Mouse (Mus musculus) hindbrain, embryonic 14.5 days (tissue): ENCODE measurements around the gene Fam207a. TPM values are rescaled to one million over a fixed set of nuclear protein-coding genes. Genes with fewer than 3 reads are reported as not detected.

Experiments
- ATAC-seq: fragments of 200-750 bp; cut with Nextera tagmentation; 2 replicates; pipeline ENCODE4 v1.8.0; 2017; ENCODE audit warnings: moderate number of reproducible peaks, mild to moderate bottlenecking, moderate TSS enrichment, moderate library complexity; ENCODE audit not compliant: low FRiP score
- DNase-seq: peaks from one replicate; pipeline ENCODE4 v3.0.0-alpha.2; 2015; ENCODE audit warnings: low spot score
- H3K27ac ChIP-seq: fragments of 300-500 bp; sonication (generic); 2 replicates; pipeline ENCODE4 v1.5.1; 2014; ENCODE audit warnings: mild to moderate bottlenecking, moderate library complexity
- H3K27me3 ChIP-seq: fragments of 300-500 bp; sonication (generic); 2 replicates; pipeline ENCODE4 v1.6.1; 2014; ENCODE audit warnings: mild to moderate bottlenecking, low read length, mixed read lengths; ENCODE audit not compliant: control insufficient read depth, insufficient read depth
- H3K36me3 ChIP-seq: fragments of 300-500 bp; sonication (generic); replicated peaks from 2 replicates; pipeline ENCODE4 v1.6.1; 2014; ENCODE audit not compliant: control insufficient read depth, insufficient read depth
- H3K4me1 ChIP-seq: fragments of 300-500 bp; sonication (generic); replicated peaks from 2 replicates; pipeline ENCODE4 v1.6.1; 2014; ENCODE audit warnings: antibody characterized with exemption, low read length, mixed read lengths; ENCODE audit not compliant: control insufficient read depth, insufficient read depth
- H3K4me2 ChIP-seq: fragments of 300-500 bp; sonication (generic); replicated peaks from 2 replicates; pipeline ENCODE4 v1.6.1; 2014; ENCODE audit warnings: mild to moderate bottlenecking, moderate library complexity
- H3K4me3 ChIP-seq: fragments of 300-500 bp; sonication (generic); replicated peaks from 2 replicates; pipeline ENCODE4 v1.5.1; 2014; ENCODE audit warnings: mild to moderate bottlenecking, low read length
- H3K9ac ChIP-seq: fragments of 300-500 bp; sonication (generic); 2 replicates; pipeline ENCODE4 v1.6.1; 2014
- H3K9me3 ChIP-seq: fragments of 300-500 bp; sonication (generic); 2 replicates; pipeline ENCODE4 v1.6.1; 2016; ENCODE audit warnings: low read length; ENCODE audit not compliant: control insufficient read depth
- WGBS: fragments of 180-500 bp; shearing (Covaris S2); extraction: QIAGEN DNeasy Blood & Tissue Kit; methylation state at CpG from one replicate; pipeline ENCODE4 v1.1.7; 2014; 5-methylcytosine and 5-hydroxymethylcytosine counted together
- polyA plus RNA-seq: library from polyadenylated mRNA; unstranded; fragments of >200 nt; fragmentation: Nextera tagmentation; extraction: Ambion mirVana; gene quantifications from 2 replicates; pipeline ENCODE4 v1.2.1, GENCODE M21; 2014

Fam207a gene
- polyA plus RNA-seq, 1 experiment from 2014 or later: 37.7 TPM

DNA sequence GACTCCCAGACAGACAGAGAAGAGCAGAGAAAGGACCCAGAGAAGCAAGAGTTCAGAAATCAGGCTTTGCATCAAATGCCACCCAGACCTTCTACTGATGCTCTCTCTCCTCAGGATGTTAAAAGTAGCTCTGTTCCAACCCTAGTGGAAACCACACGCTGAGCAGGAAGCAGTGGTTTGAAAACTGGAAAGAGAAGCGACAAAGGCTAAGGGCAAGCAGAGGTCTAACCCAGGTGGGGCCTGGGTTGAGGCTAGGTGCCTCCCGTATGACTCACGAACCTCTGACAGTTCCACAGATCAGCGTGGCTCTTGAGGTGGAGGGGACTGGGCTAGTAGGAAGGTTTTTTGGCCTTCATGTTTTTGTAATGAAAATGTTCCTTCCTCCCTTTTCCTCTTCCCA lies 4.9 kb upstream of the Fam207a start:
- Histone ChIP-seq H3K27ac (no peak overlapping the region), H3K4me3 (no peak overlapping the region), H3K4me2 (no peak overlapping the region), H3K9me3 (no peaks in the 10 kb centered on the region), H3K9ac (no peak overlapping the region), H3K4me1 (peaks cover 8% of the 10 kb centered on the region), H3K36me3 (no peaks in the 10 kb centered on the region), H3K27me3 (no peaks in the 10 kb centered on the region)
- ATAC-seq (no peak), DNase-seq (no peak)
- WGBS: 89% methylated on average over 5 of the region's 5 CpGs

DNA sequence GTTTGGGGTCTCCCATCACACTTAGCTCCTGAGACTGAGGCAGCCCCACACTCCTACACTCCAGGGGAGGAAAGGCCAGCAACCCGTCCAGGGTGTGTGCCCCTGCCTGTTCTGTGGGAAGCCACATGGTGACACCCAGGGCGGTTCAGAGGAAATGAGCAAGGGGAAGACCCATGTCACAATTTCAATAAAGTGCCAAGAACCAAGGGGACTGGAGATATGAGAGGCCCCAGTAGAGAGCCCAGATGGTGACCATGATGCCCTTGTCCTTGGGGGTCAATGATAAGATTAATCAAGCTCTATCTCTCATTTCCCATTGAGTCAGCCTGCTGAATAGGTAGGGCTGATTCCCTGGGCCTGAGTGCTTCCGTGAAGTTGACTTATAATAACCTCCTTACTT lies 3.6 kb upstream of the Fam207a start:
- Histone ChIP-seq H3K9ac (no peak overlapping the region), H3K4me2 (no peak overlapping the region), H3K36me3 (peaks cover under 1% of the 10 kb centered on the region; the same call in 1 of the 2 replicates), H3K9me3 (no peaks in the 10 kb centered on the region), H3K4me3 (no peak overlapping the region), H3K4me1 (peaks cover 17% of the 10 kb centered on the region), H3K27me3 (no peaks in the 10 kb centered on the region), H3K27ac (no peak overlapping the region)
- DNase-seq (no peak), ATAC-seq (no peak)
- WGBS: 84% methylated on average over 3 of the region's 3 CpGs

DNA sequence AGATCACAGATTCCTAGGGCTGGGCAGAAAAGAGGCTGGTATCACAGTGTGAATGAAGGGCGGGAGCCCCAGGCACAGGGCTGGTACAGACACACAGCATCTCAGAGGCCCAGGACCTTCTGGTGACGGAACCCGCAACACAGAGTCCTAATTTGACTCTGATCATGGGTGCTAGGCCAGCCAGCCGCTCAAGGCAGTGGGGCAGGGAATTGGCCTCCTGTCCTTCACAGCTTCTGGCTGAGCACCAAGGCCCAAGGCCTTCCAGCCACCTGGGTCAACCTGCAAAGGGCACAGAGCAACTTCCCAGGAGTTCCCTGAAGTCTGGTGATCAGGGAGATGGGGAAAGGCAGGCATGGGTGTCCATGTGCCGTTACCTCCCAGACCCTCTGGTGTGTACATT lies 2.2 kb upstream of the Fam207a start:
- no peak overlapping the region for H3K9ac ChIP-seq
- ATAC-seq: no peak
- H3K27ac ChIP-seq: no peak overlapping the region
- H3K4me3 ChIP-seq: no peak overlapping the region
- DNase-seq: no peak
- no peak overlapping the region for H3K4me2 ChIP-seq
- peaks cover 17% of the 10 kb centered on the region for H3K4me1 ChIP-seq
- no peaks in the 10 kb centered on the region for H3K9me3 ChIP-seq
- 94% methylated on average over 5 of the region's 5 CpGs for WGBS
- peaks cover 10% of the 10 kb centered on the region for H3K36me3 ChIP-seq
- no peaks in the 10 kb centered on the region for H3K27me3 ChIP-seq

DNA sequence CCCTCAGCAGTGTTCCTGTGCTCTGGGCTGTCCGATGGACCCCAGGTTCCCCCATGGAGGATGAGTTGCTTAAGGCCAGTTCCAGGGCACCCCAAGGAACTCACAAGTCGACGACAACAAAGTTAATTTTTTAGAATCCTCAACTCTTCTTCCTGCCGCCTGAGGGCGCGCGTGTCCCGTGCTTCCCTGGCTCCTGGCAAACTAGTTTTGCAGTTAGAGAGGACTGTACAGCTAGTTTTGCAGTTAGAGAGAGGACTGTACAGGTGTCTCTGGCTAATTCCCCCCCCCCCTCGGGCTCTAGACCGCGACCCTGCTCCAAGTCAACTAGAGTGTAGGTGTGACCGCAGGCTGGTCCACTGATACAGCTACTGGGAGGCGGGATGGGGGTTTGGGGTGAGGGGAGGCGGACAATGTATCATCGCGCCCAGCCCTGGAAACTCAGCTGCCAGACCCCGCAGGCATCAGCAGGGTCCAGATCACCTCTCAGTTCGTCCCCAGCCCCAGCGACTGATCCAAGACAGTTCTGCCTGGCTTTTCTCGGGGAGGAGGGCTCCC lies 1.6 kb upstream of the Fam207a start:
- H3K4me3 ChIP-seq: no peak overlapping the region; the same call in 1 of the 2 replicates
- no peak for ATAC-seq
- WGBS: 22% methylated on average over 20 of the region's 20 CpGs

DNA sequence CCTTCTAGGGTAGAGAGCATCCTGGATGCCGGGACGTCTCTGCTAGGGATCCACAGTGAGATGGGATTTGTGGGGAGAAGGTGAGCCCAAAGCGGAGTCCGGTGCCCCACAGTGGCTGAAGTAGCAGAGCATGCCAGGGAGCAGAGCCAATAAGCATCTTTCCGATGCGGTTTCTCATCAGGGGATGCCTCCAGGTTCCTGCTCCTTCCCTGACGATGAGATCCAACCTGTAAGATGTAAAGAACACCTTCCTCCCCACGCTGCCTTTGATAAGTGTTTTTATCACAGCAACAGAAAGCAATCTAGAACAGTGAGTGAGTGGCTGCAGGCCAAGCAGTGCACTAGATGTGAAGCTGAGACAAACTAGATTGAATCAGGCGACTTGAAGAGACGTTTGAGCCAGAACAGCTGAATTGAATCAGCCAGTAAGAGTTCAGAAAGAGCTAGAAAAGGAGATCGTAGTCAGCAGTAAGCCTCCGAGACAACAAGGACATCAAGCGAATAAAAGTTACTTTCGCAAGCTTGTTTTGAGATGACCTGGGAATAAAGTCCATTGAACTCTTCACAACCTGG lies 880 bp upstream of the Fam207a start:
- peaks cover 17% of the 10 kb centered on the region for H3K4me1 ChIP-seq
- no peak for DNase-seq
- no peaks in the 10 kb centered on the region for H3K27me3 ChIP-seq
- no peaks in the 10 kb centered on the region for H3K9me3 ChIP-seq
- H3K4me2 ChIP-seq: peak overlapping the region; percentile 84
- peak overlapping the region; percentile 83 for H3K27ac ChIP-seq
- 0 out of 2 replicates have a peak, but pooled peaks have one; percentile 9 for ATAC-seq
- H3K4me3 ChIP-seq: peak overlapping the region; percentile 98
- WGBS: 47% methylated on average over 14 of the region's 14 CpGs
- H3K36me3 ChIP-seq: peaks cover 23% of the 10 kb centered on the region
- peak overlapping the region; percentile 95 for H3K9ac ChIP-seq

More for the DNA sequence above, 1.6 kb upstream of the Fam207a start:
- Histone ChIP-seq H3K4me1 (peaks cover 17% of the 10 kb centered on the region), H3K36me3 (peaks cover 16% of the 10 kb centered on the region), H3K27me3 (no peaks in the 10 kb centered on the region), H3K9me3 (no peaks in the 10 kb centered on the region), H3K27ac (no peak overlapping the region), H3K9ac (no peak overlapping the region), H3K4me2 (peak overlapping the region; percentile 84; the same call in 1 of the 2 replicates)
- peak; percentile 81 for DNase-seq

DNA sequence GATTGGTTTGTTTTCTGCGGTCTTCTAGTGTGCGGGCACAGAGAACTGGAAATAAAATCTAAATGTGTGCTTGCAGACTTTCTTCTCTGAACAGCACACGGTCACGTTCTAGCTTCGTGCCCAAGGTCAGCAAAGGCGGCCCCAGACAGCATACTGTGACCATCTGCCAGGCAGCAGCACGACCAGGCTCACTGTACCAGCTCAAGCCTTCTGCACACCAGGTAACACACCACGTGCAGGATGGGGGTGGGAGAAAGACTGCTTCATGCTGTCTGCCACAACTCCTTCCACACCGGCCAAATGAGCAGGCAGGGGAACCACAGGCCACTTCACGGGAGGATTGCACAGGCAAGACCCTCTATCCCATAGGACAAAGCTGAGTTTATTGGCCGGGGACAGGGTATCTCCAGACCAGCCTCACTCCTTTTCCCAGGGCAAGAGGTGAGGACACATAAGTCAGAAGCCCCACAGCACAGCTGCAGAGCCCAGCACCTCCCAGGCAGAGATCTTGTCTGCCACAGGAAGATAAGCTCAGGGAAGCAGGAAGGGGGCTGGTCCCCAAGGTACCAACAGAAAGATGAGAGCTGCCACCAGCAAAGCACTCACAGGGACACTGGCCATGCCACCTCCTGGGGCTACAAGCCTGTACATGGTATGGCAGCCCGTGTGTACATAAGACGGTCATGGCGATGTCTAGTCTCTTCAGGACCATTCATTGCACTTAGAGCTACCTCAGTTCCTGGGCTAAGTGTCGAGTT lies 5.2 kb downstream of the Fam207a start:
- DNase-seq (no peak), ATAC-seq (no peak)
- WGBS: 82% methylated on average over 15 of the region's 15 CpGs
- Histone ChIP-seq H3K27ac (no peak overlapping the region), H3K4me3 (no peak overlapping the region), H3K36me3 (peaks cover 40% of the 10 kb centered on the region), H3K9me3 (no peaks in the 10 kb centered on the region), H3K4me1 (peaks cover 9% of the 10 kb centered on the region; the same call in 1 of the 2 replicates), H3K27me3 (no peaks in the 10 kb centered on the region), H3K4me2 (no peak overlapping the region), H3K9ac (no peak overlapping the region)

DNA sequence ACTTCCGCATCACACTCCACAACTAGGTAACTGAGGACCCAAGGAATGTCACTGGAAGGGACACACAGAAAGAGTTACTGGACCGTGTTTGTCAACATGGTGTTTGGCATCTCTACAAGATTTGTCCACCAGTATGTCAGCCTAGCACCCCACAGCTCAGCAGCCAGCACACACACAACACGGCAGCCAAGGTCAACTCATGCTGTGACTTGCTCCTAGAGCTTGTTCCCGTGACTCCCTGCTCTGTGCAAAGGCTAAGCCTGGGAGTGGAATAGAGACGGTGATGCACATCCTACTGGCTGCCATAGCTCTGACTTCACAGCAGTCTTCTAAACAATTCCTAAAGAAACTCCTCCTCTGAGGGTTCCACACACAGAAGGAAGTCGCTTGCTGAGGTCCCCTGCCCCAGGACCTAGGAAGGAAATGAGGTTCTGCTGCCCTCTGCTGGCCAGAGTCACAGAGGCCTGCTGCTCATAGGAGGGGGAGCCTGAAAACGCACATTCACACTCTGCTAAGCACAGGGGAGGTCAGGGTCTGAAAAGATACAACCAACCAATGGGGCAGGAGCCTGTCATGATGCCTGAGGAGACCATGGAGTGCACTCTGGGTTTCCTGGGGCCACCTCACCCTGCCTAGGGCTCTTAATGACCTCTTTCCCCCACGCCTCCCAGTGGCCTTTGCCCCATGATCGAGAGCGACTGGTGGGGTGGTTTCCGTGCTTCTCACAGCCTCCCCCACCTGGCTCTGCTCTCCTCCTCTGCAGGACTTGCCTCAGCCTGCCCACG lies 6.0 kb downstream of the Fam207a start:
- Histone ChIP-seq H3K27ac (no peak overlapping the region), H3K9me3 (no peaks in the 10 kb centered on the region), H3K27me3 (no peaks in the 10 kb centered on the region), H3K36me3 (peaks cover 47% of the 10 kb centered on the region), H3K4me2 (no peak overlapping the region), H3K4me3 (no peak overlapping the region), H3K9ac (0 out of 2 replicates have a peak overlapping the region, but pooled peaks have one; percentile 18), H3K4me1 (peaks cover 4% of the 10 kb centered on the region; the same call in 1 of the 2 replicates)
- DNase-seq (peak; percentile 91), ATAC-seq (peak; percentile 80)
- 46% methylated on average over 12 of the region's 12 CpGs for WGBS

DNA sequence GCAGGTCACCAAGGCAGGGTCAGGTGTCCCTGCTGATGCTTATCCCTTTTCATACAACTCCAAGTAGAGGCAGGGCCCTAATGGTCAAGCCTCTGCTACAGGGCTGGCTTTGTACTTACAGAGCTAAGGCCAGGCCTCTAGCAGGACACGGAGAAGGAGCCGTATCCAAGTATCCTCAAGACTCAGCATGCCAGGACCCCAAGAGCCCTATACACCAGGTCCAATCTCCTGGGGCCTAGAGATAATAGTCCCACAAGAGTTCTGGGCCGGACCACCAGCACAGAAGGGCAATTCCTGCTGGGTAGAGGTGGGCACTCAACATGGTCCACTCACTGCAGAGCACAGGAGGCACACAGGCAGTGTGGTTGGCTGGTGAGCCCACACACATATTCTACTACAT lies 6.8 kb downstream of the Fam207a start:
- peaks cover 44% of the 10 kb centered on the region for H3K36me3 ChIP-seq

DNA sequence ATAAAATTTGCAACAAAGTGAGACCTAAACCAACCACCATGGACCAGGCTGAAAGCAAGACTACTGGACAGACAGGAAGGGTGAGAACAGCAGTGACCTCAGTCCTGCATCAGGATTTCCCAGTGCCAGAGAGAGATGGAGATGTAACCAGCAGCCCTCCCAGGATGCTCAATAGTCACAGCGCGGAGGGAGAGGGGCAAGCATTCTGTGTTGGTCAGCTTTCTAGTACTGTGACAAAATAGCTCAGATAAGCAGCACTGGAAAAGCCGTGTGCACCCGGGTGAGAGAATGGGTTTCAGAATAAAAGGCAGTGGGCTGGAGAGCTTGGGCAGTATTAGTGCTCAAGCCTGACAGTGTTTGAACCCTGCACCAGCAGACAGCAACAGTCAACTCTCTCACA lies 7.8 kb downstream of the Fam207a start:
- peaks cover 48% of the 10 kb centered on the region for H3K36me3 ChIP-seq
- 98% methylated on average over 4 of the region's 4 CpGs for WGBS
- no peaks in the 10 kb centered on the region for H3K9me3 ChIP-seq
- ATAC-seq: no peak
- H3K4me1 ChIP-seq: no peaks in the 10 kb centered on the region
- no peak overlapping the region for H3K4me2 ChIP-seq
- no peaks in the 10 kb centered on the region for H3K27me3 ChIP-seq
- no peak for DNase-seq
- H3K9ac ChIP-seq: no peak overlapping the region
- no peak overlapping the region for H3K27ac ChIP-seq
- no peak overlapping the region for H3K4me3 ChIP-seq

More for the DNA sequence above, 6.8 kb downstream of the Fam207a start:
- Histone ChIP-seq H3K9me3 (no peaks in the 10 kb centered on the region), H3K27me3 (no peaks in the 10 kb centered on the region), H3K27ac (no peak overlapping the region), H3K4me2 (no peak overlapping the region), H3K4me3 (no peak overlapping the region), H3K9ac (no peak overlapping the region), H3K4me1 (no peaks in the 10 kb centered on the region)
- 85% methylated on average over 3 of the region's 3 CpGs for WGBS
- no peak for DNase-seq
- no peak for ATAC-seq
